ENCODE assay signal across 14 mouse cellular contexts in the genomic region with DNA sequence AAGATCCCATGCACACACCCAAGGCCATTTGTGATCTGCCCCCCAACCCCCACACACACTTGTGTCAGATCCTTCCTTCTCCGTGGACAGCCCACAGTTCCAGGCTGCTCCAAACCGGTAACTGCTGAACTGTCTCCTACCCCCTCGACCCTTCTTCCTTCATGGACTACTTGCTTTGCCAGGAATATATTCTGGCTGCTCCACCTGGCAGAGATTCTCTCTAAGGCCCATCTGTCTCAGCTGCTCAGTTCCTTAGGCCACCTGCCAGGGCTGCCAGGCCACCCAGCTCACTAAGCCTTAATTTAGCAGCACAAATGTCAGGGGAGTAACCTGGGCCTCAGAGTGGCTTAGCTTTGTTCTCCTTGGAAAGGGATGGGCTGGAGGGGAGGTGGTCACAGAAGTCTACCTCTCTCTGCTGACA. TPM values are rescaled to one million over a fixed set of nuclear protein-coding genes. Genes with fewer than 3 reads are reported as not detected.
DNase-seq lines count a peak whose midpoint lies in the region; ATAC-seq and TF ChIP-seq lines count a peak whose summit lies in the region.
"Had no signal": no experiment of that assay in that cellular context is flagged by ENCODE, and none has a peak within 500 bp of the region (broad histone marks: within the 10 kb centered on the region; RNA-seq: fewer than 3 reads in every experiment).

No protein-coding gene starts in this region.

- peak overlapping the region; percentile 38 for H3K27ac ChIP-seq in ES-Bruce4 (ENCODE audit: insufficient read depth, low read length)
- H3K27ac ChIP-seq in gastrocnemius, adult 2 months: peak overlapping the region; percentile 63
- H3K27ac ChIP-seq in left cerebral cortex, adult 2 months: no peak overlapping the region
- no peak overlapping the region for H3K27ac ChIP-seq in liver, embryonic 12.5 days

- peak overlapping the region; percentile 56 for H3K4me3 ChIP-seq in E14TG2a.4 (replicated peaks; ENCODE audit: low read length)
- no peak overlapping the region for H3K4me3 ChIP-seq in ES-Bruce4 (ENCODE audit: low read depth, low read length)
- H3K4me3 ChIP-seq in gastrocnemius, adult 2 months: peak overlapping the region; percentile 13; the same call in 1 of the 2 replicates
- no peak overlapping the region for H3K4me3 ChIP-seq in left cerebral cortex, adult 2 months
- no peak overlapping the region for H3K4me3 ChIP-seq in liver, embryonic 12.5 days

- no peak overlapping the region for H3K4me2 ChIP-seq in liver, embryonic 12.5 days
- H3K4me2 ChIP-seq: lung, embryonic 14.5 days had no signal

- peak; percentile 90 for DNase-seq in cerebellum, adult 11-12 months
- peak; percentile 89 for DNase-seq in gastrocnemius, adult 2 months
- no peak for DNase-seq in layer of hippocampus, postnatal 36 days
- no peak for DNase-seq in left cerebral cortex, adult 2 months (ENCODE audit: extremely low spot score in 1 of 2, low spot score in 2 of 2)
- DNase-seq: heart, postnatal 14 days; kidney, adult 11 months; lung, embryonic 14.5 days; right cerebral cortex, postnatal 4 days; thymus, postnatal 4 days had no signal

- TF ChIP-seq CTCF in E14TG2a.4 (conservative IDR thresholded peaks at IDR 0.05; ENCODE audit: low read length): no peak
- no peak for TF ChIP-seq CTCF in ES-Bruce4 (IDR thresholded peaks at IDR 0.05; ENCODE audit: low read depth, low read length)
- TF ChIP-seq CTCF in gastrocnemius, adult 2 months (IDR thresholded peaks at IDR 0.05): no peak
- TF ChIP-seq CTCF in left cerebral cortex, adult 2 months (IDR thresholded peaks at IDR 0.05): no peak

- H3K9ac ChIP-seq in ES-Bruce4 (ENCODE audit: low read depth, poor library complexity, severe bottlenecking): no peak overlapping the region
- H3K9ac ChIP-seq in liver, embryonic 12.5 days: no peak overlapping the region
- H3K9ac ChIP-seq: lung, embryonic 14.5 days had no signal

- H3K27me3 ChIP-seq in E14TG2a.4 (ENCODE audit: insufficient read depth, low read length) (no peaks in the 10 kb centered on the region), ES-Bruce4 (ENCODE audit: control insufficient read depth, insufficient read depth, low read length, poor library complexity, severe bottlenecking) (no peaks in the 10 kb centered on the region)
- H3K27me3 ChIP-seq in liver, embryonic 12.5 days (replicated peaks): 0 out of 2 replicates have a peak, but pooled peaks cover 6% of the 10 kb centered on the region

- no peak for TF ChIP-seq POLR2A in ES-Bruce4 (IDR thresholded peaks at IDR 0.05; ENCODE audit: insufficient read depth, low read length)

- intact Hi-C loops in gastrocnemius, adult 2 months (cut with DNase I): no loop called here
- intact Hi-C loops in left cerebral cortex, adult 2 months (cut with DNase I): no loop called here

- WGBS in liver, embryonic 12.5 days (ENCODE audit: insufficient replicate concordance): 34% methylated on average over 3 of the region's 3 CpGs

- ATAC-seq in liver, embryonic 12.5 days: no peak

- H3K36me3 ChIP-seq in E14TG2a.4 (ENCODE audit: insufficient read depth, low read length) (peaks cover 11% of the 10 kb centered on the region; the same call in 1 of the 2 replicates), ES-Bruce4 (ENCODE audit: control insufficient read depth, insufficient read depth, low read length, poor library complexity, severe bottlenecking) (no peaks in the 10 kb centered on the region)
- H3K36me3 ChIP-seq in liver, embryonic 12.5 days: no peaks in the 10 kb centered on the region

- H3K9me3 ChIP-seq in E14TG2a.4 (ENCODE audit: low read length): no peaks in the 10 kb centered on the region
- no peaks in the 10 kb centered on the region for H3K9me3 ChIP-seq in ES-Bruce4 (replicated peaks; ENCODE audit: control insufficient read depth, insufficient read depth, low read length, poor library complexity, severe bottlenecking)
- no peaks in the 10 kb centered on the region for H3K9me3 ChIP-seq in liver, embryonic 12.5 days (replicated peaks)

- H3K4me1 ChIP-seq in E14TG2a.4 (replicated peaks; ENCODE audit: low read depth, low read length) (peaks cover 75% of the 10 kb centered on the region), ES-Bruce4 (ENCODE audit: control insufficient read depth, insufficient read depth, low read length) (peaks cover 10% of the 10 kb centered on the region)
- H3K4me1 ChIP-seq in liver, embryonic 12.5 days: no peaks in the 10 kb centered on the region

- TF ChIP-seq EP300 in ES-Bruce4 (IDR thresholded peaks at IDR 0.05; ENCODE audit: insufficient read depth, low read depth, low read length): no peak

RNA-seq across cellular contexts. Expression of gene Zfp280b, which starts 30.3 kb away (rescaled TPM):
- 59.7 and 63.2 TPM in 2 replicates for polyA plus RNA-seq in ES-Bruce4 (2011; ENCODE audit: insufficient read depth, insufficient read length, low read depth, missing spikeins)
- total RNA-seq in gastrocnemius, adult 2 months (2021): 10 to 100 TPM in 1 of 2 experiments, 1 to 10 TPM in 1; 9.5 to 10.3 TPM
- total RNA-seq in layer of hippocampus, postnatal 36 days (2021): 10 to 100 TPM; 16.7 to 18.1 TPM
- 10 to 100 TPM; 15.0 to 15.8 TPM for total RNA-seq in left cerebral cortex, adult 2 months (2021)
- 17.5 and 21.0 TPM in 2 replicates for polyA plus RNA-seq in liver, embryonic 12.5 days (2016; fragmentation: Nextera tagmentation; extraction: Ambion mirVana)

RNA-seq across cellular contexts. Expression of gene Gm5134, which starts 47.8 kb away (rescaled TPM):
- 0.38 and 0.43 TPM in 2 replicates for polyA plus RNA-seq in ES-Bruce4 (2011; ENCODE audit: insufficient read depth, insufficient read length, low read depth, missing spikeins)
- not detected for total RNA-seq in gastrocnemius, adult 2 months (2021)
- under 1 TPM; 0.13 to 0.35 TPM for total RNA-seq in layer of hippocampus, postnatal 36 days (2021)
- total RNA-seq in left cerebral cortex, adult 2 months (2021): not detected
- 0.06 and 0.07 TPM in 2 replicates for polyA plus RNA-seq in liver, embryonic 12.5 days (2016; fragmentation: Nextera tagmentation; extraction: Ambion mirVana)
- total RNA-seq: heart, postnatal 14 days; left cerebral cortex, adult 18-20 months had no signal
- polyA plus RNA-seq: embryonic facial prominence, embryonic 11.5 days had no signal

RNA-seq across cellular contexts. Expression of gene Vpreb3, which starts 59.3 kb away (rescaled TPM):
- polyA plus RNA-seq in ES-Bruce4 (2011; ENCODE audit: insufficient read depth, insufficient read length, low read depth, missing spikeins): 1.2 TPM in 1 of 2 replicates, not detected in the other
- not detected for total RNA-seq in gastrocnemius, adult 2 months (2021)
- total RNA-seq in layer of hippocampus, postnatal 36 days (2021): not detected
- total RNA-seq in left cerebral cortex, adult 2 months (2021): not detected
- 0.27 and 0.98 TPM in 2 replicates for polyA plus RNA-seq in liver, embryonic 12.5 days (2016; fragmentation: Nextera tagmentation; extraction: Ambion mirVana)
- total RNA-seq: left cerebral cortex, adult 18-20 months had no signal
- polyA plus RNA-seq: embryonic facial prominence, embryonic 11.5 days had no signal

Comparison
In these comparisons a context has a peak if more than half of its experiments do, and no peak if none do; other contexts are left out.
1. H3K4me3 ChIP-seq: peak in E14TG2a.4 (single experiment) and gastrocnemius, adult 2 months (single experiment); none in ES-Bruce4 (single experiment), left cerebral cortex, adult 2 months (single experiment) and liver, embryonic 12.5 days (single experiment).
2. H3K27ac ChIP-seq: peak in ES-Bruce4 (single experiment) and gastrocnemius, adult 2 months (single experiment); none in left cerebral cortex, adult 2 months (single experiment) and liver, embryonic 12.5 days (single experiment).
3. DNase-seq: peak in cerebellum, adult 11-12 months (single experiment) and gastrocnemius, adult 2 months (single experiment); none in layer of hippocampus, postnatal 36 days (0 of 2) and left cerebral cortex, adult 2 months (0 of 2).